Mouse (Mus musculus): ENCODE results near the gene Coq7.

GRCm38 (mm10) chr7:118499784-118500435 is 33.2 kb downstream of the Coq7 start:
- TF ChIP-seq ETS1 (IDR thresholded peaks at IDR 0.05; ENCODE audit: low read depth, low read length) (no peak), CHD2 (IDR thresholded peaks at IDR 0.05; ENCODE audit: low read length) (no peak), POLR2A (IDR thresholded peaks at IDR 0.05; ENCODE audit: control insufficient read depth in 1 of 2, insufficient read depth in 1 of 2, low read depth in 1 of 2, low read length in 2 of 2, poor library complexity in 1 of 2) (no peak)
